Mouse (Mus musculus): ENCODE results near the gene Slfn8. TPM values are rescaled to one million over a fixed set of nuclear protein-coding genes. Genes with fewer than 3 reads are reported as not detected.
A peak's percentile ranks its signal among the peaks of the same experiment; 100 is the strongest.
"Not testable (repeated sequence)": the region's sequence is repeated elsewhere in the genome, so short reads cannot be mapped to it uniquely, and the experiment has no call there.

Gene Slfn8
- total RNA-seq, 1 experiment from 2014 or later = 44.3 TPM

DNA sequence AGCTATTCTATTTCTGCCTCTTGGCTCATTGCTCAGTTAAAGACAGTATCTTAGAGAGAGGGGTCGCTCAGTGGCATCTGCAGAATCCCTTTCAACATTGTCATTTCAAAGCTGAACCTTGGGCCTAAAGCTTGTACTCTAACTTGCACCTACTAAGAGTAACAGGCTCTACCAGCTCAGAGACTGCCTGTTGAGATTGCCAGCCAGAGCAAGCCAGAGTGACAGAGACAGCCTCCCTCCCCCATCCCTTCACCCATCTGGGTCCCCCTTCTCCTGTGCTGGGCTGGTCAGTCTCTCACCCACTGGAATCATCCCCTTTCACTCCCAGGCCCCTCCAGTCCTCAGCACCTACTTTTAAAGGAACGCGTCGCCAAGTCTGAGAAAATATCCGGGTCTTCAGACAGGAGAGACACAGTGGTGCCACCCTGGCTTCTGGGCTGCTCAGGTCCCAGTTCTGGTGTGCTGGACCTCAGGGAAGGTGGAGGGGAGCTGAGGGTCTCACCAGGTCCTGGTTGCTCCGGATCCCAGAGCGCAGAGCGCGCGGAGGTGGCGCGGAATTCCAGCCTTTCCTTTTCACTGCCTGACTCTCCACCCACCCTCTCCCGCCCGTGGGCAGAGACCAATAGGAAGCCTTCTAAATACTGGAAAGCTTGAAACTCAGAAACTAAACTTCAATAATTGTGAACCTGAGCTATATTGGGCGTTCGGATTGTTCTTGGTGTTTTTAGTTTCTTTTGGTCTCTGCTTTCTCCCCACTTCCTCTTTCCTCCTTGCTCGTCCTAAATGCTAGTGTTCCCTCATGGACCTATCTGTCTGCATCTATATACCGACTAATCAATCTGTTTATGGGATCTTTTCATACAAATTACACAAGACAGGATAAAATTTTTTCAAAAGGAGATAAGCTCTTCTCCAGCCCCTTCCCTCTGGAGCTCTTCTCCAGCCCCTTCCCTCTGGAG, 770 bp downstream of the Slfn8 start:
- ATAC-seq (replicated peaks in 1 of 2; ENCODE audit: insufficient read depth in 1 of 2, low FRiP score in 2 of 2, low TSS enrichment in 1 of 2, low read depth in 1 of 2, poor library complexity in 2 of 2, severe bottlenecking in 2 of 2) = peak; percentile 49 to 50; a peak in 2 of 4 replicates

DNA sequence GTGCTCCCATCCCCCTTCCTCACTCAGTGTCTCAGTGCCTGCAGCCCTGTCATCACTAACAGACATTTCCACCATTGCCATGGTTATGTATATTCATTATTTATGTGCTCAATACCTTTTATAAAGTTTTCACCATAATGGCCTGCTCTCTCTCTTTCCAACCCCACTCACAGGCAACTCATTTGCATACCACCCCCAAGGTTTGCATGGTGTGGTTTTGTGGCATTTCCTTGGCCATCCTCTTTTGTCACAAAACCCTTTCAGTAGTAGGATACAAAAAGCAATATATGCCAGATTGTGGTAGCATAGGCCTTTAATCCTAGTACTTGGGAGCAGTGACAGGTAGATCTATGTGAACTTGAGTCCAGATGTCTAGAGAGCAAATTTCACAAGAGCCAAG, 4.5 kb downstream of the Slfn8 start:
- ATAC-seq (replicated peaks in 1 of 2; ENCODE audit: insufficient read depth in 1 of 2, low FRiP score in 2 of 2, low TSS enrichment in 1 of 2, low read depth in 1 of 2, poor library complexity in 2 of 2, severe bottlenecking in 2 of 2) = no peak

DNA sequence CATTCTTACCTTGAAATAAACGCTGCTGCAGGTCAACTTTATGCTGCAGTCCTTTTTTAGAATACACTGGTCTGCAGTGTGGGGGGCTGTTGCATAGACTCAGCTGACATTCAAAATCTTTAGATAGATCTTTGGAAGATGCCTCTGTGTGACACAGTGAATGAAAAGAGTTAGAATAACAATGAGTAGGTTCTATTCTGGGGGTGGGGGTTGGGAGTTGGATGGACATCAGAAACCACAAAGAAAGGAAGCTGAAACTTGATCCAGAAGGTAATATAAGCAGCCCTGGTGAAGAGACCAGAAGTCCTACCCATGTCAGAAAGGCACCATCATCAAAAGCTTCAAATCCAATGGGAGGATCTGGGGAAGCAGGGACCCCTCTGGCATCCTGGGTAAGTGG, 7.3 kb downstream of the Slfn8 start:
- no peak for ATAC-seq (replicated peaks in 1 of 2; ENCODE audit: insufficient read depth in 1 of 2, low FRiP score in 2 of 2, low TSS enrichment in 1 of 2, low read depth in 1 of 2, poor library complexity in 2 of 2, severe bottlenecking in 2 of 2)

- ATAC-seq (replicated peaks in 1 of 2; ENCODE audit: insufficient read depth in 1 of 2, low FRiP score in 2 of 2, low TSS enrichment in 1 of 2, low read depth in 1 of 2, poor library complexity in 2 of 2, severe bottlenecking in 2 of 2) = peak; percentile 48 to 60; a peak in 3 of 4 replicates
Observed at GRCm38 (mm10) chr11:82991469-82992166, 29.0 kb downstream of the Slfn8 start, which contains the start of gene Slfn9. Gene Slfn9, minus strand, starts transcription at chr11:82991830.

DNA sequence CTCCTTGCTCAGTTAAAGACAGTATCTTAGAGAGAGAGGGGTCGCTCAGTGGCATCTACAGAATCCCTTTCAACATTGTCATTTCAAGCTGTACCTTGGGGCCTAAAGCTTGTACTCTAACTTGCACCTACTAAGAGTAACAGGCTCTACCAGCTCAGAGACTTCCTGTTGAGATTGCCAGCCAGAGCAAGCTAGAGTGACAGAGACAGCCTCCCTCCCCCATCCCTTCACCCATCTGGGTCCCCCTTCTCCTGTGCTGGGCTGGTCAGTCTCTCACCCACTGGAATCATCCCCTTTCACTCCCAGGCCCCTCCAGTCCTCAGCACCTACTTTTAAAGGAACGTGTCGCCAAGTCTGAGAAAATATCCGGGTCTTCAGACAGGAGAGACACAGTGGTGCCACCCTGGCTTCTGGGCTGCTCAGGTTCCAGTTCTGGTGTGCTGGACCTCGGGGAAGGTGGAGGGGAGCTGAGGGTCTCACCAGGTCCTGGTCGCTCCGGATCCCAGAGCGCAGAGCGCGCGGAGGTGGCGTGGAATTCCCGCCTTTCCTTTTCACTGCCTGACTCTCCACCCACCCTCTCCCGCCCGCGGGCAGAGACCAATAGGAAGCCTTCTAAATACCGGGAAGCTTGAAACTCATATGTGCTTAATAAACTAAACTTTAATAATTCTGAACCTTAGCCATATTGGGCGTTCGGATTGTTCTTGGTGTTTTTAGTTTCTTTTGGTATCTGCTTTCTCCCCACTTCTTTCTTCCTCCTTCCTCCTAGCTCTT, 29.8 kb downstream of the Slfn8 start:
- ATAC-seq (replicated peaks in 1 of 2; ENCODE audit: insufficient read depth in 1 of 2, low FRiP score in 2 of 2, low TSS enrichment in 1 of 2, low read depth in 1 of 2, poor library complexity in 2 of 2, severe bottlenecking in 2 of 2) = peak; percentile 25 to 40; a peak in 3 of 4 replicates

GRCm38 (mm10) chr11:82989357-82989756, 31.3 kb downstream of the Slfn8 start:
- no peak for ATAC-seq (replicated peaks in 1 of 2; ENCODE audit: insufficient read depth in 1 of 2, low FRiP score in 2 of 2, low TSS enrichment in 1 of 2, low read depth in 1 of 2, poor library complexity in 2 of 2, severe bottlenecking in 2 of 2)

GRCm38 (mm10) chr11:82987621-82988020, 33.0 kb downstream of the Slfn8 start:
- ATAC-seq (replicated peaks in 1 of 2; ENCODE audit: insufficient read depth in 1 of 2, low FRiP score in 2 of 2, low TSS enrichment in 1 of 2, low read depth in 1 of 2, poor library complexity in 2 of 2, severe bottlenecking in 2 of 2) = no peak

GRCm38 (mm10) chr11:82983193-82983592, 37.4 kb downstream of the Slfn8 start:
- no peak for ATAC-seq (replicated peaks in 1 of 2; ENCODE audit: insufficient read depth in 1 of 2, low FRiP score in 2 of 2, low TSS enrichment in 1 of 2, low read depth in 1 of 2, poor library complexity in 2 of 2, severe bottlenecking in 2 of 2)

DNA sequence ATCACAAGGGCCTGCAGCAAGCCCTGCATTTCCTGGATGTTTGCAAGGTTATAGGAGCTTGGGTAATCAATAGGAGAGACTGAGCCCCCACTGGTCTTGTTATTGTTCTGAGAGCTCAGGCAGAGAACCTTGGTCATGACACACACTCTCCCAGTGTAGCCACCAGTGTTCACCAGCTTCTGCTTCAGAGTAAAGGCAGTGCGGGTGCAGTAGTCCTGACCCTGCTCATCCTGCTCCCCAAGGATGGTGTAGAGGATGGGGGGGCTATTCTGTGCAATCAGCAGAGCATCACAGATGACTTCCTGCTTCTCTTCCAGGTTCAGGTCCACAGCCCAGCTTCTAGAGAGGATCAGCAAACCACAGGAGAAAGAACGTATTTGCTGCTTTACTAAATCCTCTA, 38.2 kb downstream of the Slfn8 start:
- not testable (repeated sequence) for ATAC-seq (replicated peaks in 1 of 2; ENCODE audit: insufficient read depth in 1 of 2, low FRiP score in 2 of 2, low TSS enrichment in 1 of 2, low read depth in 1 of 2, poor library complexity in 2 of 2, severe bottlenecking in 2 of 2)

DNA sequence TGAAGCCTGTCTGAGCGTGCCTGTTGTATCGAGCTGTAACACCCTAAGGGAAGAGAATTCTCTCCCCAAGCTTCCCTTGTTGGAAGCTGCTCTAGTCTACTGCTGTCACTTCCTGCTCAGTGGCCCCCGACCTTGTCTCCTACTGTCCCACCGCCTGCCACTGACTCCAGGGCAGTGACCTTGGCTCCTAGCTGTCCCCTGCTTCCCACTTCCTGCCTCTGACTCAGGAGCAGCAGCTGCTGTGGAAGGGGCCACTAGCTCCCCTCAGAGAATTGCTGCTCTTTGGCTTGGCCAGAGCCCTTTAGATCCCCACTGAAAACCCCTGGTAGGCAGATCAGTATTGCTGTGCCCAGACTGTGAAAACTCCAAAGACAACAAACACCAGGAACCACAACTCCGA, 46.7 kb downstream of the Slfn8 start:
- ATAC-seq (replicated peaks in 1 of 2; ENCODE audit: insufficient read depth in 1 of 2, low FRiP score in 2 of 2, low TSS enrichment in 1 of 2, low read depth in 1 of 2, poor library complexity in 2 of 2, severe bottlenecking in 2 of 2) = peak in 1 of 2 experiments; percentile 29; a peak in 1 of 4 replicates

- no peak for ATAC-seq (replicated peaks in 1 of 2; ENCODE audit: insufficient read depth in 1 of 2, low FRiP score in 2 of 2, low TSS enrichment in 1 of 2, low read depth in 1 of 2, poor library complexity in 2 of 2, severe bottlenecking in 2 of 2)
Observed at GRCm38 (mm10) chr11:82971590-82971974, 49.0 kb downstream of the Slfn8 start.

GRCm38 (mm10) chr11:82970712-82971589, 49.7 kb downstream of the Slfn8 start:
- ATAC-seq (replicated peaks in 1 of 2; ENCODE audit: insufficient read depth in 1 of 2, low FRiP score in 2 of 2, low TSS enrichment in 1 of 2, low read depth in 1 of 2, poor library complexity in 2 of 2, severe bottlenecking in 2 of 2) = no peak

- ATAC-seq (replicated peaks in 1 of 2; ENCODE audit: insufficient read depth in 1 of 2, low FRiP score in 2 of 2, low TSS enrichment in 1 of 2, low read depth in 1 of 2, poor library complexity in 2 of 2, severe bottlenecking in 2 of 2) = no peak
Observed at GRCm38 (mm10) chr11:82962215-82962614, 58.4 kb downstream of the Slfn8 start.

DNA sequence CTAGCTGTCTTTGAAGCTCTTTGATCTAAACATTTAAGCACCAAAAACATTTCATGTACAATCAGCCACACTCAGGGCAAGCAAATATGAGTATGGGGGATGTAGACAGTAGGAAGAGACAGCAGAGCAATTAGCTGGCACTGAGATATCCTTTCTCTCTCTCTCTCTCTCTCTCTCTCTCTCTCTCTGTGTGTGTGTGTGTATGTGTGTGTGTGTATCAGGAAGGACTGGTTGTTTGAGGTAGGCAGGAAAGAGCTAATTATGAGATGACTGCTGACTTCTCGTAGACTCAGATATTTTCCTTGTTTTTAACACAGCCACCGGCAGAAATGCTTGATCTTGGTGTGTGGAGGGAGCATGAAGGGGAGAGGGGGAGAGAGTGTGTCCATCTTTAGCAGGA, 58.9 kb downstream of the Slfn8 start:
- no peak for ATAC-seq (replicated peaks in 1 of 2; ENCODE audit: insufficient read depth in 1 of 2, low FRiP score in 2 of 2, low TSS enrichment in 1 of 2, low read depth in 1 of 2, poor library complexity in 2 of 2, severe bottlenecking in 2 of 2)

DNA sequence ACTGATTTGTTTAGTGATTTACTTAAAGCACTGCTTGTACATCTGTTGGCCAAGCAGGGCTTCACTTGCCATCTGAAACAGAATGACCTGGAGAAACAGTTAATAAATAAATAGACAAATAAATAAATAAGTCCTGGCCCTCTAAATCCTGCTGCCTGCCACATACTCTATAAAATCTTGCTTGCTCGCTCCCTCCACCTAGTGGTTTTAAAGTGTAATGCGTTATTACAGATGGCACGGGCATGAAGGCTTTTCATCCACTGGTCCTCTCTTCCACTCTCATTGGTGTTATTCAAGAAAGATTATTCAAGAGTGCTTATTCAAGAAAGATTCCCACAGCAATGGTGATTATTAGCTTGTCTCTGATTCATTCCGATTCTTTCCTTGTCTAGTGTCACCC, 61.0 kb downstream of the Slfn8 start:
- ATAC-seq (replicated peaks in 1 of 2; ENCODE audit: insufficient read depth in 1 of 2, low FRiP score in 2 of 2, low TSS enrichment in 1 of 2, low read depth in 1 of 2, poor library complexity in 2 of 2, severe bottlenecking in 2 of 2) = peak; percentile 69 to 72; a peak in 3 of 4 replicates

DNA sequence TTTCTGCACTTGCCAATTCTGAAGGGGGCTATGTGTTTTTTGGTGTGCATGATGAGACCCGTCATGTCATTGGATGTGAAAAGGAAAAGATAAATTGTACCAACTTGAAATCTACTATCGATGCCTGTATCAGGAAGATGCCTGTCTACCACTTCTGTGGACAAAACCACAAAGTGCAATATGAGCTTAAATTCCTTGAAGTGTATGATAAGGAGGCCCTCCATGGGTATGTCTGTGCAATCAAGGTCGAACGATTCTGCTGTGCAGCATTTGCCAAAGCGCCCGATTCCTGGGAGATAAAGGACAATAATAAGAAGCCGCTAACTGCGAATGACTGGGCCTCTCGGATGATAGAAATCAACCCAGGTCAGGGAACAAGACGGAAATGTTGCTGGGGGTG, 63.7 kb downstream of the Slfn8 start:
- no peak for ATAC-seq (replicated peaks in 1 of 2; ENCODE audit: insufficient read depth in 1 of 2, low FRiP score in 2 of 2, low TSS enrichment in 1 of 2, low read depth in 1 of 2, poor library complexity in 2 of 2, severe bottlenecking in 2 of 2)

GRCm38 (mm10) chr11:82954631-82955030, 66.0 kb downstream of the Slfn8 start:
- ATAC-seq (replicated peaks in 1 of 2; ENCODE audit: insufficient read depth in 1 of 2, low FRiP score in 2 of 2, low TSS enrichment in 1 of 2, low read depth in 1 of 2, poor library complexity in 2 of 2, severe bottlenecking in 2 of 2) = no peak
